Mouse (Mus musculus) left cerebral cortex, adult 9 months (tissue): ENCODE data around the gene Dnah1.
A peak's percentile ranks its signal among the peaks of the same experiment; 100 is the strongest.

Source experiments
- DNase-seq, 2 experiments: peaks; one replicate each; pipeline ENCODE4 v3.0.0; 2022; ENCODE audit warnings: low spot score in 2 of 2

Dnah1 gene

GRCm38 (mm10) chr14:31317754-31318153 is 5.9 kb downstream of the Dnah1 start:
- no peak for DNase-seq

- DNase-seq = no peak
Observed at GRCm38 (mm10) chr14:31316613-31317012, 7.1 kb downstream of the Dnah1 start.

GRCm38 (mm10) chr14:31313192-31313591 is 10.5 kb downstream of the Dnah1 start:
- DNase-seq = no peak

GRCm38 (mm10) chr14:31285728-31286127 is 38.0 kb downstream of the Dnah1 start:
- no peak for DNase-seq

- DNase-seq = peak in 1 of 2 experiments; percentile 84
Observed at GRCm38 (mm10) chr14:31272164-31272563, 51.5 kb downstream of the Dnah1 start.

- DNase-seq = no peak
Observed at GRCm38 (mm10) chr14:31271121-31271520, 52.6 kb downstream of the Dnah1 start.

GRCm38 (mm10) chr14:31269456-31270100 is 54.1 kb downstream of the Dnah1 start:
- DNase-seq = peak in 1 of 2 experiments; percentile 53

- peak; percentile 77 to 85 for DNase-seq
Observed at GRCm38 (mm10) chr14:31268301-31269001, 55.2 kb downstream of the Dnah1 start.

- peak in 1 of 2 experiments; percentile 49 for DNase-seq
Observed at GRCm38 (mm10) chr14:31267649-31268048, 56.0 kb downstream of the Dnah1 start.

GRCm38 (mm10) chr14:31260932-31261331 is 62.8 kb downstream of the Dnah1 start:
- no peak for DNase-seq

- DNase-seq = no peak
Observed at GRCm38 (mm10) chr14:31260374-31260773, 63.3 kb downstream of the Dnah1 start.

- no peak for DNase-seq
Observed at GRCm38 (mm10) chr14:31258476-31259050, 65.1 kb downstream of the Dnah1 start.

GRCm38 (mm10) chr14:31252091-31252490 is 71.6 kb downstream of the Dnah1 start:
- no peak for DNase-seq

- DNase-seq = no peak
Observed at GRCm38 (mm10) chr14:31251626-31252025, 72.1 kb downstream of the Dnah1 start.

- peak; percentile 85 to 96 for DNase-seq
Observed at GRCm38 (mm10) chr14:31251084-31251604, 72.6 kb downstream of the Dnah1 start, which contains the start of the genes Phf7 and Bap1. Phf7 (minus strand) TSS chr14:31251317. Bap1 (plus strand) TSS chr14:31251450.

GRCm38 (mm10) chr14:31250222-31251083 is 73.2 kb downstream of the Dnah1 start:
- no peak for DNase-seq

GRCm38 (mm10) chr14:31248396-31248795 is 75.3 kb downstream of the Dnah1 start:
- DNase-seq = no peak

GRCm38 (mm10) chr14:31245946-31246345 is 77.8 kb downstream of the Dnah1 start:
- DNase-seq = no peak

- DNase-seq = no peak
Observed at GRCm38 (mm10) chr14:31244777-31245176, 78.9 kb downstream of the Dnah1 start.

GRCm38 (mm10) chr14:31240528-31240927 is 83.2 kb downstream of the Dnah1 start:
- DNase-seq = no peak

- no peak for DNase-seq
Observed at GRCm38 (mm10) chr14:31237101-31237882, 86.4 kb downstream of the Dnah1 start.
